Mouse (Mus musculus) neural tube, embryonic 13.5 days (tissue): ENCODE data around the gene D17Wsu92e. TPM values are rescaled to one million over a fixed set of nuclear protein-coding genes. Genes with fewer than 3 reads are reported as not detected.
A peak's percentile ranks its signal among the peaks of the same experiment; 100 is the strongest.

ENCODE experiments used
- ATAC-seq: fragments of 200-750 bp; cut with Nextera tagmentation; 2 replicates; pipeline ENCODE4 v1.8.0; 2017; ENCODE audit warnings: low read depth, mild to moderate bottlenecking, moderate TSS enrichment, moderate library complexity
- H3K27ac ChIP-seq: fragments of 300-500 bp; sonication (generic); replicated peaks from 2 replicates; pipeline ENCODE4 v1.5.1; 2015; ENCODE audit warnings: moderate library complexity, mild to moderate bottlenecking, inconsistent platforms
- H3K27me3 ChIP-seq: fragments of 300-500 bp; sonication (generic); 2 replicates; pipeline ENCODE4 v1.6.1; 2015; ENCODE audit warnings: mild to moderate bottlenecking, inconsistent platforms
- H3K36me3 ChIP-seq: fragments of 300-500 bp; sonication (generic); 2 replicates; pipeline ENCODE4 v1.6.1; 2015; ENCODE audit warnings: mild to moderate bottlenecking, inconsistent platforms
- H3K4me1 ChIP-seq: fragments of 300-500 bp; sonication (generic); replicated peaks from 2 replicates; pipeline ENCODE4 v1.6.1; 2015; ENCODE audit warnings: inconsistent platforms
- H3K4me2 ChIP-seq: fragments of 300-500 bp; sonication (generic); 2 replicates; pipeline ENCODE4 v1.6.1; 2015; ENCODE audit warnings: inconsistent platforms, mild to moderate bottlenecking, moderate library complexity
- H3K4me3 ChIP-seq: fragments of 300-500 bp; sonication (generic); 2 replicates; pipeline ENCODE4 v1.5.1; 2015; ENCODE audit warnings: mild to moderate bottlenecking, inconsistent platforms
- H3K9ac ChIP-seq: fragments of 300-500 bp; sonication (generic); 2 replicates; pipeline ENCODE4 v1.6.1; 2015; ENCODE audit warnings: moderate library complexity, mild to moderate bottlenecking, inconsistent platforms
- H3K9me3 ChIP-seq: fragments of 300-500 bp; sonication (generic); 2 replicates; pipeline ENCODE4 v1.6.1; 2016; ENCODE audit warnings: inconsistent platforms
- whole genome bisulfite sequencing: fragments of 180-500 bp; shearing (Covaris S2); methylation state at CpG from one replicate; pipeline ENCODE4 v1.1.7; 2015; 5-methylcytosine and 5-hydroxymethylcytosine counted together
- polyA plus RNA-seq: library from polyadenylated mRNA; unstranded; fragments of >200 nt; fragmentation: Nextera tagmentation; extraction: Ambion mirVana; gene quantifications from 2 replicates; pipeline ENCODE4 v1.2.1, GENCODE M21; 2015

D17Wsu92e gene
- polyA plus RNA-seq, 1 experiment from 2014 or later, result 9.2 TPM

DNA sequence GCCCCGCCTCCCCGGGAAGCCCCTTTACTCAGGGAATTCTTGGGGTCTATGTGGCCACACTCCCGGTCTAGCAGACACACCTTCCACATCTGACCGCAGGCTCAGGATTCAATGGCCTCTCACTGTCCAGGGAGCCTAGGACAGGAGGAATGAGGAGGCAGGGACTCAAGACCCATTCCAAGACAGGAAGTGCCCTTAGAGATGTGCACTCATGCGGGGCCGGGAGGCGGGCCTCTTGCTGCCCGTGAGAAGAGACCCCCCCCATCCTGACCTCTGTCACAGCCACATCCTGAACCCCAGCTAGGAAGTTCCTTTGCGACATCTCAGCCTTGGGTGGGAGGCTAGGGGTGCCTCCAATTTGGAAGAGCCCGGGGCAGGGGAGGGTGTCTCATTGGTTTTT, 95.4 kb downstream of the D17Wsu92e start:
- Histone ChIP-seq H3K27ac (no peak overlapping the region), H3K4me1 (peaks cover 13% of the 10 kb centered on the region), H3K4me2 (no peak overlapping the region), H3K27me3 (no peaks in the 10 kb centered on the region), H3K9ac (peak overlapping the region; percentile 45), H3K4me3 (no peak overlapping the region), H3K36me3 (no peaks in the 10 kb centered on the region), H3K9me3 (no peaks in the 10 kb centered on the region)
- no peak for ATAC-seq
- WGBS, result 31% methylated on average over 10 of the region's 10 CpGs

DNA sequence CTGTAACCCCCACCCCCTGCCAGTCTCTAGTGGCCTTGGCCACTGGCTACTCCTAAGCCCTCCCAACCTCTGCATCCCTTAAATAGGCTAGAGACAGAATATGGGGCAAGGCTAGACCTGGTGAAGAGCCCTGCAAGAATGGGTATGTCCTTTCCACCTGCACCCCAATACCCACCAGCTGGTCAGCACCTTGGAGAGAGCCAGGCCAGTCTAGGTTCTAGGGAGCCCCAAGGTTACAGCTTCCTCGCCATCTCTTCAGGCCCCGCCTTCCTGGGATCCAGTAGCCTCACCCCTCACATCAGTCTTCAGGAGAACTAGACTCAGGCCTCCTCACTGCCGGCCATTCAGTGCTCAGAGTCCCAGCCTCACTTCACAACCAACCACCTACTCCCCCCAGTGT, 96.1 kb downstream of the D17Wsu92e start:
- Histone ChIP-seq H3K4me3 (no peak overlapping the region), H3K4me1 (peaks cover 13% of the 10 kb centered on the region), H3K9me3 (no peaks in the 10 kb centered on the region), H3K9ac (no peak overlapping the region), H3K36me3 (no peaks in the 10 kb centered on the region), H3K4me2 (no peak overlapping the region), H3K27ac (no peak overlapping the region), H3K27me3 (no peaks in the 10 kb centered on the region)
- no peak for ATAC-seq
- WGBS, result 34% methylated on average over 3 of the region's 3 CpGs

DNA sequence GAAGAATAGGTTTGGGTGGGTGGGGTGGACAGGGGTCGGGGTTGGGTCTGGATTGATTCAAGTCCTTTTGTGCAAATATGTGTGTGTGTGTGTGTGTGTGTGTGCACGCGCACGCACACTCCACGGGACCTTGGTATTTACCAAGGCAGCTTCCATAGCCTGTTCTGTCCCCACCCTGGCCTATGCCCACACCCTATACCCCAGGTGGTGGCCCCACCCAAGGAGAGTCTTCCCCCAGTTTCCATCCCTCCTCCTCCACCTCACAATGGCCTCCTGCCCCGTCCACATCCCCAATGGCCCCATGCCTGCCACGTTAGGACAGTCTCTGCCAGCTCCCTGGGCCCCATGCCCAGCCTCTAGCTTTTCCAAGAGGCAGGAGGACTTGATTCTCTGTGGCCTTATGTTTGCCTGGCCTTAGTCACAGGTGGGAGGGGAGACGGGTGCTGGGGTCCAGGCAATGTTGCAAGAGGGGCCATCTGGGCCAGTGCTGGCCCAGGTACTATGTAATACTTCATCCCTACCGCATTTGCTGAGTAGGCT, 99.3 kb downstream of the D17Wsu92e start:
- peaks cover 14% of the 10 kb centered on the region; the same call in 1 of the 2 replicates for H3K27me3 ChIP-seq
- H3K36me3 ChIP-seq, result no peaks in the 10 kb centered on the region
- peaks cover 26% of the 10 kb centered on the region for H3K4me1 ChIP-seq
- no peak overlapping the region for H3K27ac ChIP-seq
- WGBS, result 83% methylated on average over 9 of the region's 9 CpGs
- no peaks in the 10 kb centered on the region for H3K9me3 ChIP-seq
- H3K4me2 ChIP-seq, result no peak overlapping the region
- H3K9ac ChIP-seq, result no peak overlapping the region
- H3K4me3 ChIP-seq, result no peak overlapping the region
- ATAC-seq, result no peak

DNA sequence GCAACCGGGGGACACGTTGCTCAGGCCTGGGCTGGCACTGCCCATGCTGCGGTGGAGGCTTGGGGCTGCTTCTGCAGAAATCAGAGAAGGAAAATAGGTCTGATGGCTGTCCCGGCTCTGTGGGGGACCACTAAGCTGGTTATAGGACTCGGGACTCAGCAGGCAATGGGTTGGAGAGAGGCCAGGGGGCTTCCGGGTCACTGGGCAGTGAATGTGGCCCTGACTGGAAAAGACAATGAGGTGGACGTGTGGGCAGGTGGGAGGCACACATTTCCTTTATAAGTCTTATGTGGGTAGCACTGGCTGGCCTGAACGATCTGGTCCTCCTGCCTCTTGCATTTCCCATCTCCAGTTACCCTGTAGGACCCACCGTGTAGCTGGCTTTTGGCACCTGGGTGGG, 100.1 kb downstream of the D17Wsu92e start:
- Histone ChIP-seq H3K9me3 (no peaks in the 10 kb centered on the region), H3K4me1 (peaks cover 19% of the 10 kb centered on the region), H3K27ac (no peak overlapping the region), H3K27me3 (peaks cover 14% of the 10 kb centered on the region; the same call in 1 of the 2 replicates), H3K9ac (no peak overlapping the region), H3K4me2 (no peak overlapping the region), H3K4me3 (no peak overlapping the region), H3K36me3 (no peaks in the 10 kb centered on the region)
- WGBS, result 59% methylated on average over 9 of the region's 9 CpGs
- no peak for ATAC-seq

DNA sequence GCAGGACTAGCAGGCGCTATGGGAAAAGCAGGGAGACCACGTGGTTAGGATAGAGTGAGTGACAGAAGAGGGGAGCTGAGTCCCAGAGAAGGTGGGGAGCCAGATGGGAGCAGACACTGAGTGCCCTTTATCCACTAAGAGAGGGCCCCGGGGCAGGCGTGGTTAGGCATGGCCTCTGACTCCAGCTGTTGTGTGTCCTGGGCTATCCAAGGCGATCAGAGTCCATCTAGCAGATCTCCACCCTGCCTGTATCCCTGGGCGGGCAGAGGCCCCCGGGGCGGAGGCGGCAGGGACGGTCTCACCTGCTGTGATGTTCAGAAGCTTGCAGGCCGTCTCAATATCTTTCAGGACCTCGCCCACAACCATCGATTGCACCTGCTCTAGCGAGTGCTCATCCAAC, 100.8 kb downstream of the D17Wsu92e start:
- WGBS, result 73% methylated on average over 14 of the region's 14 CpGs
- H3K36me3 ChIP-seq, result no peaks in the 10 kb centered on the region
- ATAC-seq, result no peak
- no peak overlapping the region for H3K9ac ChIP-seq
- H3K4me3 ChIP-seq, result no peak overlapping the region
- H3K9me3 ChIP-seq, result no peaks in the 10 kb centered on the region
- peaks cover 14% of the 10 kb centered on the region; the same call in 1 of the 2 replicates for H3K27me3 ChIP-seq
- H3K4me1 ChIP-seq, result peaks cover 14% of the 10 kb centered on the region
- H3K4me2 ChIP-seq, result no peak overlapping the region
- H3K27ac ChIP-seq, result no peak overlapping the region

DNA sequence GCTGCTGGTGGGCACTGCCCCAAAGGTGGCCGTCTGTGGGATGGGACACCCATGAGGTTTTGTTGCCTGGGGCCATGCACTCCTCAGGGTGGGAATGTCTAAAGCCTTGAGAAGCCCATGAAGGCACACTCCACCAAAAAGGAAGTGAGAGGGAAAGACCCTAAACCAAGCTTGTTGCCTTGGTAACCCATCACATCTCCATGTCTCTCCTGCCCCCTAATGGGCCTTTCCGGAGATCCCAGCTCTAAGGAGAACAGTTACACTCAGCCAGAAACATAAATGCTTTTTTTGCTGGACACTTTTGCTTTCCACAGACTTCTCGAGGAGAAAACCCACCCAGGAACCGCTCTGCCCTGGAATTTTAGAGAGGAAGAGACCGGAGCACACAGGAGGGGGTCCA, 102.2 kb downstream of the D17Wsu92e start:
- 46% methylated on average over 5 of the region's 5 CpGs for WGBS
- no peak overlapping the region for H3K4me3 ChIP-seq
- peaks cover 18% of the 10 kb centered on the region; the same call in 1 of the 2 replicates for H3K27me3 ChIP-seq
- no peak for ATAC-seq
- no peak overlapping the region for H3K9ac ChIP-seq
- H3K4me1 ChIP-seq, result peaks cover 14% of the 10 kb centered on the region
- no peaks in the 10 kb centered on the region for H3K36me3 ChIP-seq
- H3K27ac ChIP-seq, result no peak overlapping the region
- H3K4me2 ChIP-seq, result no peak overlapping the region
- no peaks in the 10 kb centered on the region for H3K9me3 ChIP-seq

DNA sequence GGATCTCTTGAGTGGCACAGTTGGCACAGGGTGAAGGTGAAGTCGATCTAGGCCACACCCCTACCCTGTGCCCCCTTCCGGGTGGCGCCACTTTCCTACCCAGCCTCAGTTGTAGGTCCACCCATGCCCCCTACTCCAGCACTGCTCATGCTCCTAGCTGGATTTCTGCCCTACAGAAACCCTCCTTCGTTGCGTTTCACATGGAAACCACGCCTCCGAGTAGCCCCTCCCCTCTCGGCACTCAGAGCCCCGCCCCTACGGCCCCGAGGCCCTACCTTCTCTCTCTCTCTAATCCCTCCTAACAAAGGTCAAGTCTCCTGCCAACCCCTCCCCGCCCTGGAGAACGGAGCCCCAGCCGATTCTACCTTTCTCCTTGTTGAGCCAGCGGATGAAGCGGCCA, 103.6 kb downstream of the D17Wsu92e start:
- no peak for ATAC-seq
- WGBS, result 6% methylated on average over 16 of the region's 16 CpGs

DNA sequence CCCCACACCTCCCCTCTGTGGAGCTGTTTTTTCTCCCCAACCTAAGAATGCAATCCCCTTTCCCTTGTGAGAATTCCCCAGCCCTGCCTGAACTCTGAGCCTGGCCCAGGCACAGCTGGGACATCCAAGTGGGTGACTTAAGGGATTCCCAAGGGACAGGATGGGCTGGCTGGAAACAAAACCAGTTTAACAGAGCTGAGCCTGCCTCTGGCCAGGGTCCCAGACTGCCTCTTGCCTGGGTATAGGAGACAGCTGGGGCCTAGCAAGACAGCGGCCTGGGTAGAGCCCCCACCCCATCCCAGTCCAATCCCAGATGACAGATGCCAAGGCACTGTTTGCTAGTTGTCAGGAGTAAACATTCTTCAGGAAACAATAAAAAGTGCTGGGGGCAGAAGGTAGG, 107.6 kb downstream of the D17Wsu92e start:
- 0 out of 2 replicates have a peak overlapping the region, but pooled peaks have one; percentile 38 for H3K27ac ChIP-seq
- no peak overlapping the region for H3K9ac ChIP-seq
- no peak for ATAC-seq
- H3K4me2 ChIP-seq, result no peak overlapping the region
- no peak overlapping the region for H3K4me3 ChIP-seq
- 63% methylated on average over 1 of the region's 1 CpGs for WGBS
- H3K27me3 ChIP-seq, result peaks cover 16% of the 10 kb centered on the region; the same call in 1 of the 2 replicates
- no peaks in the 10 kb centered on the region for H3K9me3 ChIP-seq
- H3K4me1 ChIP-seq, result peaks cover 19% of the 10 kb centered on the region
- no peaks in the 10 kb centered on the region for H3K36me3 ChIP-seq

More for the DNA sequence above, 103.6 kb downstream of the D17Wsu92e start:
- Histone ChIP-seq H3K4me2 (peak overlapping the region; percentile 48), H3K27ac (no peak overlapping the region), H3K36me3 (no peaks in the 10 kb centered on the region), H3K27me3 (peaks cover 18% of the 10 kb centered on the region; the same call in 1 of the 2 replicates), H3K4me3 (peak overlapping the region; percentile 8; the same call in 1 of the 2 replicates), H3K4me1 (peaks cover 14% of the 10 kb centered on the region), H3K9ac (peak overlapping the region; percentile 31; the same call in 1 of the 2 replicates), H3K9me3 (no peaks in the 10 kb centered on the region)

DNA sequence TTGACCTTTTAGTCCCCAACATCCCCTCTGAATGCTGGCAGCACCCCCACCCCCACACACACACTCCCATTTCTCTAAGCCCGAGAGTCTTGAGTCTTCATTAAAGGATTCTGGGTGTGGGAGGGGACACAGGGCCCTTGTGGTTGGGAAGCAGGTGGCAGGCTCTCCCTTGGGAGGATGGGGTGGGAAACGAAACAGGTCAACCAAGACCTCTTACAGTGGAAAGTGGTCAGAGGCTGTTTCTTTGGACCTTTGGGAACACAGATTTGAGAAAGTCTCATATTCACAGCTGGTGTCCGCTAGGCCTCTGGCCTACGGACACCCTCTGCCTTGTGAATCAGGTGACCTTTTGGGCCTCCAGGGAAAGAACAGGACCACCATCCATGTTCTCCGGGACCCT, 110.8 kb downstream of the D17Wsu92e start:
- H3K4me2 ChIP-seq, result no peak overlapping the region
- 77% methylated on average over 5 of the region's 5 CpGs for WGBS
- no peak overlapping the region for H3K27ac ChIP-seq
- peaks cover 29% of the 10 kb centered on the region for H3K27me3 ChIP-seq
- H3K4me3 ChIP-seq, result no peak overlapping the region
- peaks cover 11% of the 10 kb centered on the region for H3K4me1 ChIP-seq
- no peaks in the 10 kb centered on the region for H3K9me3 ChIP-seq
- H3K36me3 ChIP-seq, result peaks cover 5% of the 10 kb centered on the region; the same call in 1 of the 2 replicates
- no peak overlapping the region for H3K9ac ChIP-seq
- no peak for ATAC-seq

DNA sequence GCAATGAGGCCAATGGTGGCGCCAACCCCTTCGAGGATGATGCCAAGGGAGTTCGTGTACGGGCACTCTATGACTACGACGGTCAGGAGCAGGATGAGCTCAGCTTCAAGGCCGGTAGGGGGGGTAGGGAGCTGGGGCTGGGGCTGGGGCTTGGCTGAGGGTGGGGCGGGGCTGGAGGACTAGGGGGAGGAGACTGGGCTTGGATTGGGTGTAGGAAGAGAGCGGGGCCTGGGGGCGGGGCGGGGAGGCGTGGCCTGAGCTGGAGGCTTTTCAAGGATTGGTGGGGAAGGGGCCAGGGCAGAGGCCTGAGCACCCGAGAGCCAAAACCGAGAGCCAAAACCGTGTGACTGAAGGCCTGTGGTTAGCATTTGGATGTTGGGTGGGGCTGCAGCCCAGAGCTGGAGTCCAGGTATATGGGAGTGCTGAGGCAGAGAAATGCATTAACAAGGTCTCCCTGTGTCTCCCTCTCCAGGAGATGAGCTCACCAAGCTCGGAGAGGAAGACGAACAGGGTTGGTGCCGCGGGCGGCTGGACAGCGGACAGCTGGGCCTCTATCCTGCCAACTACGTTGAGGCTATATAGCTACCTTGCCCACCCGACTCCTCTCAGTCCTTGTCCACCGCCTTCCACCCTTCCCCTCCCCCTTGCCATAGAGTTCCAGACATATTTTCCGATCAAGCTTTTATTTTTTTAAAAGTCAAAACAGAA, 112.3 kb downstream of the D17Wsu92e start:
- H3K9ac ChIP-seq, result no peak overlapping the region

DNA sequence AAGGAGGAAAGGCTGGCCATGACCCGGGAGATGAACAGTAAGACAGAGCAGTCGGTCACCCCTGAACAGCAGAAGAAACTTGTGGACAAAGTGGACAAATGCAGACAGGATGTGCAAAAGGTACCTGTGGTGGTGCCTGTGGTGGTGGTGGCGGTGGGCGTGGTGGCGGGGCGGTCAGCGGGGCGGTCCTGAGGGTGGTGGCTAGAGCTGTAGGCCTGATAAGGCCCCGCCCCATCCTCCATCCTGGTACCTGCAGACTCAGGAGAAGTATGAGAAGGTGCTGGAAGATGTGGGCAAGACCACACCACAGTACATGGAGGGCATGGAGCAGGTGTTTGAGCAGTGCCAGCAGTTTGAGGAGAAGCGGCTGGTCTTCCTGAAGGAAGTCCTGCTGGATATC, 114.8 kb downstream of the D17Wsu92e start:
- no peak overlapping the region for H3K4me3 ChIP-seq
- peaks cover 28% of the 10 kb centered on the region for H3K4me1 ChIP-seq
- no peak for ATAC-seq
- no peak overlapping the region for H3K9ac ChIP-seq
- WGBS, result 35% methylated on average over 10 of the region's 10 CpGs
- H3K27ac ChIP-seq, result no peak overlapping the region
- no peak overlapping the region for H3K4me2 ChIP-seq
- H3K36me3 ChIP-seq, result peaks cover 6% of the 10 kb centered on the region; the same call in 1 of the 2 replicates
- H3K27me3 ChIP-seq, result peaks cover 33% of the 10 kb centered on the region
- H3K9me3 ChIP-seq, result no peaks in the 10 kb centered on the region

More for the DNA sequence above, 112.3 kb downstream of the D17Wsu92e start:
- ATAC-seq, result peak; percentile 84
- Histone ChIP-seq H3K27me3 (peaks cover 33% of the 10 kb centered on the region), H3K4me3 (peak overlapping the region; percentile 24), H3K27ac (peak overlapping the region; percentile 28; the same call in 1 of the 2 replicates), H3K4me2 (peak overlapping the region; percentile 50), H3K36me3 (peaks cover 6% of the 10 kb centered on the region; the same call in 1 of the 2 replicates), H3K4me1 (peaks cover 11% of the 10 kb centered on the region), H3K9me3 (no peaks in the 10 kb centered on the region)
- 2% methylated on average over 24 of the region's 25 CpGs for WGBS

DNA sequence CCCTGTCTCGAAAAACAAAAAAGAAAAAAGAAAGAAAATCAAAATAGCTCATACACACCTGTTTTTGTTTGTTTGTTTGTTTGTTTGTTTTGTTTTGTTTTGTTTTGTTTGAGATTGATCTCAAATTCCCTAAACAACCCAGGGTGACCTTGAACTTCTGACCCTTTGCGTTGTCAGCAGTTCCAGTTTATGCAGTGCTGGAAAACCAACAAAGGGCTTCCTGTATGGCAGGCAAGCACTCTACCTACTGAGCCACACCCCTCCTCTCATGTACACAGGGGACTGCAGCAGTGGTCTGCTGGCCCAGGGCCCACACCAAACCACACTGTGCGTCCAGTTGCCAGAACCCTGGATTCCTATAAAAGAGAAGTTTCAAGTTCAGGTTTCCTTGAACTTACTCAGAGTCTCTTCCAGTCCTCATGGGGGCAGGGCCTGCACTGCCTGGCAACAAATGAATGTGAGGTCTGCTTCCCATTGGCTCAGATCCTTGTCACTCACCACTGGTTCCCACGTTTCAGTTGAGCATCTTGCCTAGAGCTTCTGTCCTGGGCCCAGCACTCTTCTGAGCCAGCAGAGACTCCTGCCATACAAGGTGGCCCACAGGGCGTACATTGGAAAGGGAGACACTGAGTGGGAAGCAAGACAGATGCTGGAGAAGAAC, 116.4 kb downstream of the D17Wsu92e start:
- H3K4me2 ChIP-seq, result no peak overlapping the region
- no peak overlapping the region for H3K9ac ChIP-seq
- WGBS, result 65% methylated on average over 5 of the region's 5 CpGs
- H3K4me1 ChIP-seq, result peaks cover 28% of the 10 kb centered on the region
- ATAC-seq, result no peak
- no peaks in the 10 kb centered on the region for H3K9me3 ChIP-seq
- peaks cover 6% of the 10 kb centered on the region; the same call in 1 of the 2 replicates for H3K36me3 ChIP-seq
- no peak overlapping the region for H3K4me3 ChIP-seq
- peaks cover 33% of the 10 kb centered on the region for H3K27me3 ChIP-seq
- H3K27ac ChIP-seq, result no peak overlapping the region
